Mouse (Mus musculus): ENCODE measurements around the gene Gfod1.

Gene Gfod1

GRCm38 (mm10) chr13:43146515-43147258 is 157.3 kb downstream of the Gfod1 start:
- DNase-seq, result no peak

Measured in cerebellum, postnatal 14 days (tissue).